Mouse (Mus musculus) right cerebral cortex, postnatal 25 days (tissue): ENCODE measurements at regions not wholly inside any gene's neighbourhood (a gene's known extent, or its start where the extent isn't known, plus 50 kb on each side); places are given as distances from the start of the nearest gene placed in this dataset.
"Not testable (repeated sequence)": the region's sequence is repeated elsewhere in the genome, so short reads cannot be mapped to it uniquely, and the experiment has no call there.

Experiments used
- DNase-seq: peaks from one replicate; pipeline ENCODE4 v3.0.0; 2022

DNA sequence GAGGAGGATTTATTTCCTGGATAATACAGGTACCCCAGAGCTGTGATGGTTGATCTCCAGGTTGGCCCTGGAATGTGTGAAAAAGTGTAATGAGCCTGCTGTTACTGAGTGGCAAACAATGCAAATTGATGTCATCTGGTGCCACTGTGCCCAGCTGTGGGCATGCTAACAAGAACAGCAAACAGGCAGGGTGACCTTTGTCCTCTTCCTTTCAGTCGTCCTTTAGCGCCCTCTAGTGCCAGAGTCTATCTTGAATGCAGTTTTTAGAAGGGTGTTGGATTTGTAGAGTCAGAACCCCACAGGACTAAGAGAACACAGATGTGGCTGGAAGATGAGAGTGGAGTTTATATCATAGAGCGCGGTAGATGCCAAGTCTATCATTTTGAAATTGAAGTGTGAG is 164.3 kb downstream of the Sdhaf3 start:
- no peak for DNase-seq

DNA sequence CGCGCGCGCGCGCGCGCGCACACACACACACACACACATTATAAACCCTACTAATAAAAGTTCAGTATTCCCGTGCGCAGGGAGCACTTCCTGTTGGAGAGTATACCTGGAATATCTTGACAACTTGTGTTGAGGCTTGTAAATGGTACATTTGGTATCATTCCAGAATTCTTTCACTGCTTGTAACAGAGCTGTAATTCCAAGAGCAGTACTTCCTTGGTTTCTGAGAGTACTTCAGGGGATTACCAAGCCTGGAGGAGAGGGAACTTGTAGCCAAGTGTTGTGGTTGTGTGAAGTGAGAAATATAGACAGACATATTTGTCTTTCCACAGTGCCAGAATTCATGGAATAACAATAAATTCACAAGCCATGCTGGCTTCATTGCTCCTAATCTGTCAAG is 177.2 kb downstream of the Sdhaf3 start:
- DNase-seq: no peak

DNA sequence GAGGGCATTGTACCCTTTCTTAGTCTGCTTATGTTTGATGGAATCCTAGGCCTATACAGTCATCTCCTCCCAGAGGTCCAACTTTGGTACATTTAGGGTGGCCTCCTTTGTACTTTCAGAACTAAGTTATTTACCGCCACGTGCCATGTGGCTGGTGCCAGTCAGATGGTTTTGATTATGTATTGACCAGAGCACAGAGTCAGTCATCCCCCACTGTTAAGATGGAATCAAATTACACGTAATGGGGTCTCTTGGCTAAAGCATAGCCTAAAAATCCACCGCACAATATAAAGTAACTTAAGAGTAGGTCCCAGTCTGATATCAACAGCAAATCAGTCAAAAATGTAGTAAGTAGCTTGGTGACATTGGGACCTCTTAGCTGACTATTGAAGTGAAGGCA is 178.3 kb downstream of the Sdhaf3 start:
- DNase-seq: no peak

DNA sequence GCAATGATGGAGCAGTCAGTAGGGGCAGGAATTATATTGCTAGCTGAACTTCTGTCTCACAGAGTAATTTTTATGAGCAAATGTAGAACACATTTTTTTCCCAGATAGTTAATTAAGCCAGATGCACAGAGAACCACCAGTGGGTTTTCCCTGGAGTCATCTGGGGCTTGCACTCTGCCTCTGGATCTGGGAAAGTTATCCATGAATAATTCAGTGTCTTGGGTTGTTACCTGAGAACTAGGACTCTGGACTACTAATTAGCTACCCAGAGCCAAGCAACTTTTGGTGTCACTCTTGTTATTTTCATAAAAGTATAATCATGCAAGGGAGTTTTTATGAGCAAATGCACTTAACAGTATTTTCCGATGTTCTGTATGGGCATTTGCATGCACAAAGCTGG is 179.1 kb downstream of the Sdhaf3 start:
- no peak for DNase-seq

DNA sequence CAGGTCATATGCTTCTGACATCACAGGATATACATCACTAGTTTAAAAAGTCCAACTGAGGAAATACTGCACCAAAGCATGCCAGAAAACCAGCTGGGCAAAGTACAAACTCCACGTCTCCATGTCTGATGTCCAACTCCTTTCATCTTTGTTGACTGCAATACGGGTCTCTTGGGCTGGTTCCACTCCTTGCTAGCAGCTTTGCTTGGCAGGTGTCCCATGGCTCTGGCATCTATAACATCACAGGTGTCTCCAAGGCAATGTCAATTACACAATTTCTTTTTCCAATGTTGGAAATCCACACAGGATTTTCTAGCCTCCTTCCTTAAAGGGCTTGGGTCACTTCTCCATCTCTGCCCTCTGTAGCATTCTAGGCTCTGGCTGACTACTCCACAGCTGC is 225.9 kb downstream of the Sdhaf3 start:
- no peak for DNase-seq

DNA sequence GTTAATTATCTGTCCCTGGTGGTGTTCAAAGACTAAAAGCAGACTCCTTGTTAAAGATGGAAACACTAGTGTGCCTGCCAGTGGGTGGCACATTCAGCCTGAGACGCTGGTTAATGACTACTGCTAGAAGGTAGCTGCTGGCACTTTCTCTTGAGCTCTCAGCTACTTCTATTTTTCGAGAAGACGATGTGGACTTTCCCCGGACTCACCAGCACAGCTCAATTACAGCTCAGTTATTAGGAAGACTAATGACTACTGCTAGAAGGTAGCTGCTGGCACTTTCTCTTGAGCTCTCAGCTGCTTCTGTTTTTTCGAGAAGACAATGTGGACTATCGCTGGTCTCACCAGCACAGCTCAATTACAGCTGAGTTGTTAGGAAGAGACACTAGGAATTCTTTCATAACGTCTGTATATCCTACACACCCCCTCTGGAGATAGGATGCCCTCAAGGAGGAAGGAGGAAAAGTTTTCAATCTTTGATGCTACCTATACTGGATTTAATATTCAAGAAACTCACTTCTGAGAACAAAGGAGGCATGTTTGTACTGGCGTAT is 243.3 kb downstream of the Sdhaf3 start:
- DNase-seq: no peak

DNA sequence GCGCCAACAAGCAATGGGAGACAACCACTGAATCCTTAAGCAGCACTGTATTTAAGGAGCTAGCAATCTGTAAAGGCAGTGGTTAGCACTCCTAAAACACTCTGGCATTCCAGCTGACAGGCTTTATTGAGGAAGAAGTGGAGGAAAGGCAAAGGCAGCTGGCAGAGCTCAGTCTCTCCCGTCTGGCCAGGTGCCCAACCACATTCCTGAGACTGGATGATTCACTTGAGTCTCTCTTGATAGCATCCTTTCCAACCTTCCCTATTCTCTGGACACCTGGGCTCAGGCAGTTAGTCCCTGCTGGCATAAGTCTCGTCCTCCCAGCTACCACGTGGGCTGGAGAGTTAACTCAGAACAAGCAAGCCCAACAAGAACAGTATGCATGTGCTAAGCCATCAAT is 260.1 kb downstream of the Sdhaf3 start:
- DNase-seq: peak; percentile 5

DNA sequence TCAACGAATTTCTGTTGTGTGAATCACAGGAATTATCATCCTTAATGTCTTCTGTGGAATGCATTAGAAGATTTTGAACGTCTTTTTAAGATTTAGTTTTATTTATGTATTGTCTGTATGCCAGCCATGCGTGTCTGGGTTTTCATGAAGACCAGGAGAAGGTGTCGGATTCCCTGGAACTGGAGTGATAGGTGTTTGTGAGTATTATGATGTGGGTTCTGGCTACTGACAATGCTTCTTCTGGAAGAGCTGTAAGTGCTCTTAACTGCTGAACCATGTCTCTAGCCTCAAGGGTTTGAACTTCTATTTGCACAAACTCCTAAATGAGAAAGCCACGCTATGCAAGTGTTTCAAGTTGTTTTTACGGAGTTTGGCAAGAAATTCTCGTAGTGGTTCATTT is 296.5 kb downstream of the Sdhaf3 start:
- DNase-seq: no peak

DNA sequence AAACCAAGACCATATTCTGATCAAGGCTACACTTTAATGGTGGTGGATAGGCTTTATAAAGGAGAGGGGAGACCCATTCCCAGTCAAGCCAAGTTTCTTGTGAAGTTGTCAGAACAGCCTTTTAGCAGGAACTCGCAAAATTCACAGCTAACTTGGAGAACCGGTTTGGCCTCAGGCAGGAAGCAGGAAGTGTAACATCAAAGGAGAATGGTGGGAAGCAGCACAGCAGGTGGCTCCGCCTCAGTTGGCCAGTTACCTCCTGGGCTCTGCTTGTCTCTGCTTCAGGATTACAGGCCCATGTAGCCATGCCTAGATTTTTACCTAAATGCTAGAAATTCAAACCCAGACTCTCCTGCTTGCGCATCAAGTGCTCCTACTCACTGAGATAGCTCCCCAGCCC is 277.2 kb upstream of the Tac1 start:
- no peak for DNase-seq

DNA sequence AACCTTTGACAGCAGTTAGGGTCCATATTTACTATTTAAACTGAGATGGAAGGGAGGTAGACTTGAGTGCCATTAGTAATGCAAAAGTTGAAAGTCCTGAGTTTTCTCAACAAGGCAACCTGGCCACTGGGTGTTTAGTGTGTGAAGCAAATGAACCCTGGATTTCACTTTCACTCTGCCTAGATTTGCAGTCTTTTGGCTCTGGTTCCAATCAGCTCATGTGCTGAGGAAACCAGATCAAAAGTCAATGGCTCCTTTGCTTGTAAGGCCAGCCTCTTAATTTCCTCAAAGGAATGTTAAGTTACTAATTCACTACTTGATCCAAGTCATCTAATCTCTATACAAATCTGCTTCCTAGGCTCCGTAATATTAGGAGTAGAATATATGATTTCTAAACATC is 247.7 kb upstream of the Tac1 start:
- DNase-seq: no peak

DNA sequence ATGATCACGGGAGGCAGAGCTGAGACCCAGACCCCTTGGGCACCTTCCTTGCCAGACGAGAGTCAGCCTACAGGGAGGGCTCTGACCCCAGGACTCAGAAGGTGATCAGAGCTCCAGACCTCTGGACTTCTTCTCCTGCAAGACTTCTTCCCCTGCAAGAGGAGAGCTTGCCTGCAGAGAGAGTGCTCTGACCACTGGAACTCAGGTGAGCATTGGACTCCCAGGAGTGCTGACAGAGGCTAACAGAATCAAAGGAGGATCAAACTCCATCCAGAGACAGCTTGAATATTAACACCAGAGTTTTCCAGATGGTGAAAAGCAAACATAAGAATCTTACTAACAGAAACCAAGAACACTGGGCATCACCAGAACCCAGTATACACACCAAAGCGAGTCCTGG is 241.2 kb upstream of the Tac1 start:
- DNase-seq: no peak

DNA sequence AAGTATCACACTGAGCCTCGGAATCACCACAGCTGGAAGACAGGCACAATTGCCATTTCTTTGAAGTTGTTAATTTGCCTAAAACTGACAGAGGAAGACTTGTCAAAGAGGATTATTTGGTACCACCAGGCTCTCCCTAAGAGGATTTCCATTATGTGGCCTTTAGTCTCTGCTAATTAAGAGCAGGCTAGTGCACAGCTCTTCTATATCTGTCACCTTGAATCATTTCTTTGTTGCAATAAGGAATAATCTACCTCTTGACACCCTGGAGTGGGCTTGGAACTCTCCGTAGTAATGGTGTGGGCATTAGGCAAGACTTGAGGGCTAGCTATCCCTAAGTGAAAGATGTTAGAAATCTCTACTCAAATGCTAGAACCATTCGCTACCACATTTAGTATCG is 227.7 kb upstream of the Tac1 start:
- no peak for DNase-seq

DNA sequence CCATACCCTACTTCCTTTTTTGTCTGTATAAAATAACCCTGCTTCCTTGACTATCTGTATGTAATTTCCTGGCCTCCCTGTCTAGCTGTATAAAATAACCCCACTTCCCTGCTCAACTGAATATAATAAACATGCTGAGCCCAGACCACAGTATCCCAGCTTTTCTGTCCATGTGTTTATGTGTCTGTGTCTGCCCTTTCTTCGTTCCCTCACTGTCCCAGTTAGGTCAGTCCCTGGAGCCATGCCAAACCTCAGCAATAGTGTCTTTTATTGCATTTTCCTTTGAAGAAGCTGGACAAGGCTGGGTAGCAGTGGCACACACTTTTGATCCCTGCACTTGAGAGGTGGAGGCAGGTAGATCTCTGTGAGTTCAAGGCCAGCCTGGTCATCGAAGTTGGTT is 198.0 kb upstream of the Tac1 start:
- no peak for DNase-seq

DNA sequence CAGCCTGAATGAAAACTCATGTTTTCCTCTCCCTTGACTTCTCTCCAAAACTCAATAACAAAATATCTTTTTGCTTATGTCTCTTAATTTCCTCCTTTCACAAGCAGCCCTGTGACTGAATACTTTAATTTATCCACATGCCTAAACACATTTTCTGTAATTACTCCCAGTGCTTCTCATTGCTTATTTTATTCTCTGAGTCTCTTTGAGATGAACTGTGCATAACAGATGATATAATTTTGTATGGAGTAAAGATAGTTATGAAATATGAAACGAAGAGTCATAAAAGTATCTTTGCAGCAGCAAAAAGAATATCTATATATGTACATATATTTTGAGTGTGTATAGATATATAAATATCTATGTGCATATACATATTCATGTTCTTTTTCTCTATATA is 187.5 kb upstream of the Tac1 start:
- DNase-seq: no peak

DNA sequence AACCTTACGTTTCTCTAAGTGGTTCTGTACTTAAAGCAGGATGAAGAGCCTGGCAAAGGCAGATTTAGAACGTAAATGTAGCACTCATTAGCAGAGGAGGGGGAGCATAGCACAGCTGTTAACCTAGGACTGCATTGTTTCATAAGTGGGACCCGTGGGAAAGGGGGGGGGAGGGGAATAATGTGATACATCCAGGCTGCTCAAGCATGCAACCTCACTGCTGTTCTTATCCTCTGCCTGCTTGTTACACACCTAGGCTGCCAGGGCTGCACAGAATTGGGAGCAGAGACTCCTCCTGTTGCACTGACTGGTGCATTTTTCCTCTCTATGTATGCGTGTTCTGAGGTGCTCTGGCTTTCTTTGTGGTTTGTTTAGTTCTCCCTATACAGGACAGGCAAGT is 180.1 kb upstream of the Tac1 start:
- no peak for DNase-seq

DNA sequence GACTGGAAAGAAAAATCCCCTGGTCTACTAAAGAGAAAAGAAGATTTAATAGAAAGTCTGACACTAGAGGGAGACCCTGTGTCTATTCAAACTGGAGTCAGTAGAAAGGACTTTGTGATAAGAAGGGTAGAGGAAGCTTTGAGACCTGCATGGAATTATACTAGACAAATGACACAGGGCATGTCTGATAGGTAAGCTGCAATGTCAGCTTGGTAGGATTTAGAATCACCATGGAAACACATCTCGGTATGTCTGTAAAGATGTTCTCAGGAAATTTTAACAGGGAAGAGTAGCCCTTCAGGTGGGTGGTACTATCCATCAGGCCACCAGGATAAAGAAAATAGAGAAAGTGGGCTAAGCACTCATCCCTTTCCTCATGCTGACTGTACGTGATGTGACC is 178.8 kb upstream of the Tac1 start:
- no peak for DNase-seq

DNA sequence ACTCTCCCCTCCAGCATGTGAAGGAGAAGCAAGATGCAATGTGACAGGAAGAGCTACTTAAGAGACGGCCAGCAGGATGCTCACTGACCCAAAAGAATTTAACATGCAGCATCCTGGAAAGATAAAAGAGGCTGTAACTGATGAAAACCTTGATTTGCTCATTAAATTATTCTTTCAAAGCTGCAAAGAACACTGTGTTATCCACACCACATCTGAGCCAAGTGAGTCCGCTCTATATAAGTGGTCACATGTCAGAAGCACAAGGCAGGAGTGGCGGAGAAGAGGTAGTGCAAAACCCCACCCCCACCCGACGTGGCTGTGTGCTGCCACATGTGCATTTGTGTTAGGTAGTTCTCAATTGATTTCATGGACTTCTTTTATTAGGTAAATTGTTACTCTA is 176.0 kb upstream of the Tac1 start:
- DNase-seq: no peak

DNA sequence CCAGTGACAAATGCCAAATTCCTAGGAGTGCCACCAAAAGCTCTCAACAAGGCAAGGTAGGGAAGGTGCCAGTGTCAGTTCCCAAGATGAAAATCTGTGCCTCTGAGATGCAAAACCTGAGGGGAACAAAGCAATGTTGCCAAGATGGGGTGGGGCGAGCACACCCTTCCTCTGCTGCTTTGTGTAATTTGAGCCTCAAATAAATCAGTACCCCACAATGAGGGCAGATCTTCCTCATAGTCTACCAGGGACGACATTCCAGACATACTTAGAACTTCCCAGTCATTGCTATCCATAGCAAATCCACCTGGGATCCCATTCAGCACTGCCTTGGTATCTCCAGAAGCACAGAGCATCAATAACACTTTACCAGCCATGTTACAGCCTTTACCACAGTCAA is 129.9 kb upstream of the Tac1 start:
- no peak for DNase-seq

DNA sequence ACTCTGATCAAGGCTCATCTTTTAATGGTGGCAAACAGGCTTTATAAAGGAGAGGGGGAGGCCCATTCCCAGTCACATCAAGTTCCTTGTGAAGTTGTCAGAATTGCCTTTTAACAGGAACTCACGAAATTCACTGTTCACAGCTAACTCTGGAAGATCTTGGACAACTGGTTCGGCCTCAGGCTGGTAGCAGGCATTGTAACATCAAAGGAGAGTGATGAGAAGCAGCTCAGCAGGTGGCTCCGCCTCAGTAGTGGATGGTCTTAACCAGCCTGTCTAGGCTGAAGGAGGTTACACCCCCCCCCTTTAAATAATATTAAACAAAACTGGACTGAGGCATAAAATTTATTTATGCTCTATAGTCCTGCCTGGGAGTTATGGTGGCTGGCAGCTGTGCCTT is 113.0 kb upstream of the Tac1 start:
- DNase-seq: no peak

DNA sequence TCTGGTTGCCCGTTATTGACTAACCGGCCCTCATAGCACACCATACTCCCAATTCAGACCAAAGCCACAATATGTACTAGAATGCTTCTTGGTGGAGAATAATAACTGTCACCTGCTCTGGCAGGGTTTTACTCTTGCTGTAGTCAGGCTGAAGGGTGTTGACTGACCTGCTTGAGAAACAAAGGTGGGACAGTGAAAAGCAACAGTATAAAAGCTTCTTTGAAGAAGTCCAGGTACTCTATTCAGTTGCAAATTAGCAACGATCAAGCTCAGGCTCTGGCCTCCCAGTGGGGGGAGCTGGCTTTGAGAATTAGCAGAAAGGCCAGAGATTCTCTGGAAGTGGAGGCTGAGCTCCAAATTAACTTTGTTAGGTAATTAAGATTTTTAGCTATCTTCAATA is 112.4 kb upstream of the Tac1 start:
- DNase-seq: not testable (repeated sequence)

DNA sequence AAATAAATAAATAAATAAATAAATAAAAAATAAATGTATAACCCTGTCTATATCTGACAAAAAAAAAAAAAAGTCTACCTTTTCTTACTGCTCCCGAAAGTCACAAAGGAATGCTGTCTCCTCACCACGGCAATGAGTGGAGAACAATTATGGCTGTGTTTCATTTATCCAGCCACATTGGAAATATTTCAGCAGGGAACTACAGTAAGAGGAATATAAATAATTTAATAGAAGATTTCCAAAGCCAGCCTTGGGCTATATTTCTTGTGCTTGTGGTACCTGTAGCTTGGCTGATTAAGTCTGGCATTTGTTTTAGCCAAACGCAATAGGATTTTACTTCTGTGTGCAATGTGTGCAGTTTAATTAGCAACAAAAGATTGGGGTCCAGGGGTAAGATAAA is 98.8 kb upstream of the Tac1 start:
- no peak for DNase-seq

DNA sequence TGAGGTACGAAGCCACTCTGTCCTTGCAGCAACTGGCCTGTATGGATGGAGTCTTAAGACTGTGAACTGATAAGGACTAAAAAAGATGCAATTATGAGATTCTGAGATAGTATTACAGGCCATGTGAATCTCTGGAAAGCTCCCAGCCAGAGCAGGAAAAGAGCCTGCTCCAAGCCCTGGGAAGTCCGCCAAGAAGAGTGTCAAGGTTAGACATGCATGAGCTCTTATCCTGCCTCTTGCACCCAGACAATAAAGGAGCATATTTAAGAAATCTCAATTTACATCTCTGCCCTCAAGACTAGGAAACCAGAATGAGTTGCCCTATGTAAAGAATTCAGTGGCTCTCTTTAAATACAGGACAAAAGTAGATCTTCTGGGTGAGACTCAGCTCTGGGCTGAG is 90.8 kb upstream of the Tac1 start:
- no peak for DNase-seq

DNA sequence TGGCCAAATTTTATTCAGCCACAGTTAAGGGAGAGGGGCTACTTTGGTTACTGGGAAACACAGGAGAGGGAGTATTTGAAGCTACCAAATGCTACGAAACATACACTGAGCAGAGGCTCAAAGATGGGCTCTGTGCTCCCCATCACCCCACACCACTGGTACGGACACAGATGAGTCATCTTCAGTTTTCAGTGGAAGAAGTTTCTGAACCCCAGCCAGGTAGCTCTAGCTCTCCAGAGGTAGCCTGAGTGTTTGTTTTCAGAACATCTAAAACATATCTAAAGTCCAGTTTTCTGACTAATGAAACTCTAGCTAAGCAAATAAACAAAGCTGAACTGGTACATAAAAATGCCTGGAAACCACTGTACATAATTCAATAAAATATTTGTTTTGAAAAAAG is 90.3 kb upstream of the Tac1 start:
- DNase-seq: no peak

DNA sequence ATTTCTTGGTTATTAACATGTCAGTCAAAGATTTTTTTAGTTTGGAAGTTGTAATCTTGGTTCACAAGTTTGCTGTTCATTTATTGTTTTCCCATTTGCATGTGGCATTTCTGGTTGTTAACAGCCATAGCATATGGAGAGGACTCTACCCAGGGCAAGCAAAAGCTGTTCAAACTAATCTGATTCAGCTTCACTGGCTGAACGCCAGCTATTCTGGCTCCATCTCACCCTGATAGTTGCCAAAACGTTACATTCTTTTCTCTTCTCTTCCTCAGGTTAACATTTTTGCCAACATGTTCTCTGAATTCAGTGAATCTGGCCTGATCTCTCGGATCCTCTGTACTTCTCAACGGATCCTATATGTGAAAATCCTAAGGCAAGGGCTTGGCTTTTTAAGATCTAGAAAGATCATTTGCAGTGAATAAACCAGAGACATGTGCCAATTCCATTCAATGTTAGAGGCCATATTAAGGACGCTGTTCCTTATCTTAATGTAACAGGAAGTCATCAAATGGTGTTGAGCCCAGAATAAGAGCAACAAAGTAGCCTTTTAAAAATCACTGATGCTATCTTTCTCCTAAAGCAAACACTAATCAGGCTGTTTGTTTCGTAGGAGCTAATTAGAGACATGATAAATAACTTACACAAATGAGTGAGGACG is 82.2 kb upstream of the Tac1 start:
- no peak for DNase-seq

DNA sequence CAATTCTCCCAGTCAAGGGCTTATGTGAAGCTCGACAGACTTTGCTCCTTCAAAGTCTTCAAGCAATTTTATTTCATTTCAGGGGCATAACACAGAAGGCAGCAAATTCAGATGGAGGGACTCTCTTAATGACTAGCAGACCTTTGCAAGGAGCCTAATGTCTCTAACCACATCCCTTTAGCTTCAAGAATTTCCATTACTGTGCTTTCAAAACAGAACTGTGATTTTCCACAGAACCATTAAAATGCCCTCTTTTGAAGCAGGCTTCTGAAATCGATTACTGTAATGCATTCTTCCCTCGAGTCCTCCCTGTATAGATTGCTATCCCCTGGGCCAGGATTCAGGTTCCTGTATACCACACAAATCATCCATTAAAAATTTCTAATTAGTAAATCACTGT is 80.9 kb upstream of the Tac1 start:
- DNase-seq: no peak

DNA sequence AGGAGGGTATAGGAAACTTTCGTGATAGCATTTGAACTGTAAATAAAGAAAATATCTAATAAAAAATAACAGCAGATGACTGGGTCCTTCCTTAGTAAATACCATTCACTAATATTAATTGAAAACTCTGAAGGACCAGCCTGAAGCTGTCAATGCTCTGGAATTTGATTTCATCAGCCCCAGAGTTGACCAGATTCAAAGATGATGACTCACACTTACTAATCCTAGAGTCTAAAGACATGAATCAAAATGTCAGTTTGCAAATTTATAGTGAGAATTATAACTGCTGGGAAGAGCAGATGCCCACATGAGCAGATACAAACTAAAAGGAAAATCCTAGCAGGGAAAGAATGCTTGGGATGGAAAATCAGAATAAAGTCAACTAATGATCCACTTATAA is 77.8 kb upstream of the Tac1 start:
- no peak for DNase-seq
